Mouse (Mus musculus) mesoderm, embryonic 11.5 days (tissue): ENCODE data around the gene Kcnj3.

ENCODE experiments used
- DNase-seq: peaks from one replicate; pipeline ENCODE4 v3.0.0-alpha.2; 2012; ENCODE audit warnings: low read depth, low spot score

Gene Kcnj3

DNA sequence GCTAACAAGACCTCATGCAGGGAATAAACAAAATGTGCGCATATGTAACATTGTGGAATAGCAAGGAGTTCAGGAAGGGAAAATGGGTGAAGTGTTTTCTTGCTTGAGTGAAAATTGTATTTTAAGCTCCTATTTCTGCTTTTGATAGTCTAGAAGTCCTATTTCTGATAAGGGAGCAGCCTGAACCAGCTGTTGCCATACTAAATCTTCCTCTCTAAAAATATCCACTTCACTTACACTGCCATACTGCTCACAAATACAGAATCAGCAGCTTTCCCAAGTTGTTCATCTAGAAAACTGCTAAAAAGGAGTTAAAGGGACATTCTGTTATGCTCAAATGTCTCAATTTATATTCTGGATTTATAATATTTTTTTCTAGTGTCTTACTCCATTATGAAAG, 69.9 kb downstream of the Kcnj3 start:
- no peak for DNase-seq

DNA sequence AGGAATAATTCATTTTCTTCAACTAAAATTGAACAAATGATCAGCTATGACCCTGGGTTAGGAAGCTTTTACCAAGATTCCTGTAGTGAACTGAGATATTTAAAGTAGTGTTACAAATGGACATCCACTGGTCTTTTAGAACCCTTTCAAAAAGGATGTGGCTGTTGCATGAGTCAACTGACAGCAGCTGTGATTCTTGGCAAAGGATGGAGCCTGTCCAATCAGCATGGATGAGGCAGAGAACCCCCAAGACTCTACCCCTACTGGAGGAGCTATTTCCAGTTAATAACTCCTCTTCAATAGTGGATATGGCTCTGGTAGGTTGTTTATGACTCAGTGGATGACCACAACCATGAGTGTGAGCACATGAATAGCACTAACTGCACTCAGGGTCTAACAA, 81.5 kb downstream of the Kcnj3 start:
- no peak for DNase-seq

DNA sequence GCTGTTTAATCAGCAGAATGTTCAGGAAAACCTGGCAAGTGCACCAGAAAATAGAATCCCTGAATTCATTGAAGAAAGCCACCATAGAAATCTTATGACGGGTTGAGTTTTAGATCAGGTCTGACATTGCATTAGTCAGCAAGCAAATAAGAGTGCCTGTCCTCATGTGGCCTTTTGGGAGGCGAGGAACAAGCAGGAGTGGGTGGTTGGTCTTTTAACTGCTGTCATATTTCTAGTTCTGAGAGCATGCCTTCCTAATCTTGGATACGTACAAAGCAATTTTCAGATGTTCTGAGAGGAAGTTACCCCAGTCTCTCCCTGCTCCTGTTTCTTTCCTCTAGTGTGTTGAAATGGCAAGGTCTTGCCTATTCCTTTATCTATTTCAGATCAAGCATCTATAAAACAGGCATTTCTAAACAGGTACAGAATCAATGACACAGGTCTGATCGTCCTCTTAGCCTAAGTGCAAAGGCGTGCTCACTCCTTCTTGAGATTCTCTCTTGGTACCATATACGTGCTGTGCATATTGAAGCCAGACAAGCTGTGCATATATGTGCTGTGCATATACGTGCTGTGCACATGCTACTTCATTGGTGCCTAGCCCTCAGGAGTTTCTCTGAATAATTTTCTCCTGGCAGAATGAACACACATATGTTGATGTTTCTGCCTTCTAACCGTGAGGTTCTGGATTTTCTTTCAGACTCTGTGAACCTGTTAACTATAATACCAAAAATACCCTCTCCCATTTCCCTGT, 97.1 kb downstream of the Kcnj3 start:
- DNase-seq = no peak

DNA sequence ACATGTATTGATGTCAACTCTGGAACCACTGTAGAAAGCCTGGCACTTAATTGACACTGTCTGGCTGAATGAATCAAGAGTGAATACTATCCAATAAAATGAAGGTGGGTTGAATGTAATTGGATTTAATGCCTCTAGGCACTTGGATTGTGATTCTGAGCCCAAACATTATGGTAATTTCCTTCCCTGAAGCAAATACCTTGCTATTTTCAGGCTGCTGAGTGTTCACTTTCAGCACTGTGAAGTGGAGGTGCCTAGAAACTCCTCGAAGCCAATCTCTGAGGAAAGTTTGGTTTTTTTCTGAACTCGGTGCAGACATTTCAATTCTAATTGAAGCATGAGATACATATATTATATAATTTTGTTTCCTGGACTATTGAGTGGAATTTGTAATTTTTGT, 99.2 kb downstream of the Kcnj3 start:
- DNase-seq = no peak

DNA sequence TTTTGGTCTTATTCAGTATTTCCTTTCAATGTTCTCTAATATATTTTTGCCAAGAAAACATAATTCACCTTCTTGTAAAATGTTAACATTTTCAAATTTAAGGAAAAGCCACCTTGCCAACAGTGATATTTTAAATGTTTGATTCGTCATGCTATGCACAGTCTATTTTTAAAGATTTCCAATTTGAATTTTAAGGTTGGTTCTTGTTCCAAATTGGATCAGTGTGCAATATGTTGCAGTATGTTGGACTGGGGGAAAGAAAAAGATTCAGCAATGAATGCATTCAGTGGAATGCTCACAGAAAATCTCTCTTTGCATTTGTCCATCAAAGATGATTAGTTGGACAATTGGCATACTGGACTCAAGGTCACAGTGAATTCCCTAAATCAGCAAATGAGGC, 99.7 kb downstream of the Kcnj3 start:
- DNase-seq = no peak

DNA sequence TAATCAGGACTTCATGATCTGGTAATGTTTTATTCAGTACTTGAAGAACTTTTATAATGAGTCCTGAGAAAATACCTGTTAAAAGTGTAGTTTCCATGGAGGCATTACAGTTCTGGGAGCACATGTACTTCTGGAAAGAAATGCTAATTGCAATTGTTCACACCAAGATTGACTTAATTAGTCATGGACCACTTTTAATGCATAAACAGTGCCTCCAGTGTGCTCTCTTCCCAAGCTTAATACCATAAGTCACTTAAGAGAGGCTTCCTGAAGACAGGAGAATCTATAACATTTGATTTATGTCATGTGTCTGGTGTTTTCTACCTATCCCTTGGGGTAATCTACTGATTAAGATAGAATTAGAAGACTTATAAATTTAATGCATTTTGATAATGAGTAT, 111.8 kb downstream of the Kcnj3 start:
- DNase-seq = no peak

DNA sequence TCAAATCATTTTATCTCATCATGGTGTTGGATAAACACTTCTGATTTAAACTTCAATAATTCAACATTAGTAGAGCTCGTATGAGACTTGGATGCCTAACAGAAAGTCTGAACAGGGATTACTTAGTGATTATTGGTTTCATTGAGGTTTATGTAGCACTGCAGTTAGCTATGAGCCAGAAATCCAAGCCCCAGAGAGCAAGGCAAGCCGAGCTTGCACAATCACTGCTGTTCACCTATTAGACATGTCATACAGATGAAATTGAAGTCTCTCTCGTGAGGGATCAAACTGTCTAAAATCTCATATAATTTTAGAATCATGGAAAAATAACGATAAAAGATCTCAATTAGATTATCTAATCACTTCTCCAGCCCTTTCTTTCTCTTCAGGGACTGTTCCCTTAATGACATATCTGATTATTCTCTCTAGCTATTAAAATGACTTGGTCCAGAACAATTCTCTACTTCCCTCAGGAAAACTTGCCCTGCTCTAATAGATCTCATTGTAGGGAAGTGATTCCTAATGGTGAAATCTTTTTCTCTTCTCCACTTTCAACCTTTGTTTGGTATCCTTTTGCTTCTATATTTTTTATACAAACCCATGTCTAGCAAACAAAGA, 122.7 kb downstream of the Kcnj3 start:
- DNase-seq = no peak

DNA sequence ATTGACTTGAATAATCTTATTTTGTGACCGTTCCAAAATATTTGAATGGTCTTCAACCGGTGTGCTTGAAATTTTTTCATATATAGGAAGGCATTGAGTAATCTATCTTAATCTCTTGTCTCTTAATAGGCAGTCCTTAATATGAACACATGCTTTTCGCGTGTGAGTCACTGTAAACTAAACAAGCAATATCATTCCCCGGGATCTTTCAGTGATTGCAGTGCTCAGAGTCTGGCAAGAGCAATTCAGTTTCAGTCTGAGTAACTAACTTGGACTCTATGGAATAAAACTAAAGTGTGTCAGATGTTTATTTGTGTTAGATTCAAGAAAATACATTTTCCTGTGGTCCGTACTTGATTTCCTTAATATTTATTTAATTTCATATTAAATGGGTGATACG, 133.5 kb downstream of the Kcnj3 start:
- DNase-seq = no peak

DNA sequence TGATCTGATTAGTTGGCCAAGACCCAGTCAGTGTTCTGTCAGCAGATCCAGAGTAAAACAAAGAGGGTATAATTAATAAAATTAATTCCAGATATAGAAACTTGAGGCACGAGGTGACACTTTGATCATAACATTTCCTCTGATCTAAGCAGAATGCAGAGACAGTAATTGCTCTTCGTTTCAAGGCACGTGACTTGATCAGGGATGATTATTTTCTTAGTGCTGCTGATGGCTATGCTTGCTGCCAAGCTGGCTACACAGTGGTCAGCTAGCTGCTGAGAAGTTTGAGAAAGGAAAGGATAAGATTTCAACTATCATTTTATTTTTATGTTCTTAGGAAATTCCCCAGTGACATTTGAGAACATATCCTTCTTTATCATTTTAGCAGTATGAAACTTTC, 135.7 kb downstream of the Kcnj3 start:
- DNase-seq = no peak

DNA sequence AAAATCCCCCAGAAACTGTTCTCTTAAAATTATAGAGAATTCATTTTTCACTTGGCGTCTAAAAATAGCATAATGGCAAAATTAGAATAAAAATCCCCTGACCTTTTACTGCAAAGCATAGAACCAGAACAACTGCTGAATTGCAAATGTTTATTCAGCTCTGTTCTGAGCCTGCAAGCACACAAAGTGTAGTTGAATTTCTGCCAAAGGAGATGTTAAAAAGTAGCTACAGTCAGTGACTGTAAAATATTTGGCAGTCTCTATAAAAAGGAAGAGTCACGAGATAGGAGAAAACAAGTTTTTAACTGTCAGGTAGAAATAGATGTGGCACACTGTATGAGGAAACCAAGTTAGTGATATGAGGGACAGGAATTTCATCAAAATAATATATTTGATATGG, 144.5 kb downstream of the Kcnj3 start:
- no peak for DNase-seq

DNA sequence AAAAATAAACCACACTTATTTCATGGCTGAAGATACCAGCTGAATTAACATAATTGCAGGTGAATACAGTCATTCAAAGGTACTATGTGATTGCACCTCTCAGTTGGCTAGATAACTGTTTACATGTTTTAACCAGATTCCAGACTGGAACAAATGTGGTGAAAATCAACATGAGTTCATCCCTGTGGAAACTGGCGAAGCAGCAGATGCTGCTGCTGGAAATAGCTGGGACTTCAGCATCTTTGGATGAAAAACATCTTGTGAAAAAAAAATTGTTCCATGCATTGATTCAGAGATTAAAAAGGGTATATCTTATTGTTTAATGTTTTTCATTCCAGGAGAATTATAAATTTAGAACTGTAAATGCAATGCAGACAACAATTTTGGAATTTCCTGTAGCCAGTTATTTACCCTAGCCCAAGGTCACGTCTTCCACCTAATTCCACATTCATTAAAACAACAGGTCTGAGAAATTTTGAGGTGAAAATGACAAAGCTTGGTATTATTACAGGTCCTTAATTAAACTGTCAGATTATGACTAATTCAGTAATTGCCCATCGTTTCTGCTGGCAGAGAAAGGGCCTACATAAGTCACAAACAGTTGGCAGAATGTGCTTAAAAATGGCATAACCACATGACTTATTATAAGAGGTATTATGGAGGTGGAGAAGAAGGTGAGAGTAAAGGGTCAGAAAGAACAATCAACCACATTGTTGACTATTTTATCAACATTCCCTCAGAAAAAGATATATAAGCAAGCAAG, 155.6 kb downstream of the Kcnj3 start:
- DNase-seq = no peak
